Mouse (Mus musculus) C2C12 (cell line): ENCODE results near the gene Stat6.
A peak's percentile ranks its signal among the peaks of the same experiment; 100 is the strongest.

ENCODE experiments used
- CTCF ChIP-seq: IDR thresholded peaks from one replicate; pipeline ENCODE4 v1.5.1; 2011; ENCODE audit not compliant: control insufficient read depth, insufficient read depth, insufficient read length
- MYOG ChIP-seq: IDR thresholded peaks from one replicate; pipeline ENCODE4 v1.6.1; 2011; ENCODE audit not compliant: control insufficient read depth, insufficient read length; ENCODE audit errors: extremely low read depth
- USF1 ChIP-seq: IDR thresholded peaks from one replicate; pipeline ENCODE4 v1.6.1; 2011; ENCODE audit warnings: low read depth, mild to moderate bottlenecking, control low read depth, moderate library complexity

DNA sequence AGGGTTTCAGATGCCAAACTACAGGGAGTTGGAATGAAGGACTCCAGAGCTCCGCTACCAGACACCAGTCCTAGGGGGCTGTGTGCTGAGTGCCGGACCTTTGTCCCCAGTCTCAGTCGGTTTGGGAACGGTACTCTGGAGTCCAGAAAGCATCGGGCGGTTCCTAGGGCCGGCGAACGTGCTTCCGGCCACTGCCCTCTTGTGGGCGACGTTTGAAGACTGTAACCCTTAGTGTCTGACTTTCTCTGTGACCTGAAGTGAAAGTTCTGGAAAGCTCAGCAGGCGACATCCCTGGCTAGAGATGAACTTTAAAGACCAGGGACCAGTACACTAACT is 20.8 kb upstream of the Stat6 start:
- TF ChIP-seq CTCF (peak; percentile 47), USF1 (no peak), MYOG (no peak)
